ENCODE assay signal across 8 mouse cellular contexts in genomic region chr4:102087566-102088234, GRCm38 (mm10). TPM values are rescaled to one million over a fixed set of nuclear protein-coding genes. Genes with fewer than 3 reads are reported as not detected.
A peak's percentile ranks its signal among the peaks of the same experiment; 100 is the strongest.
DNase-seq lines count a peak whose midpoint lies in the region; ATAC-seq lines count a peak whose summit lies in the region.

No protein-coding gene starts in this region.

- H3K4me3 ChIP-seq in embryonic facial prominence, embryonic 15.5 days (replicated peaks), result peak overlapping the region; percentile 52
- peak overlapping the region; percentile 60 for H3K4me3 ChIP-seq in intestine, embryonic 14.5 days (ENCODE audit: low read depth, low read length)

- H3K36me3 ChIP-seq in embryonic facial prominence, embryonic 15.5 days, result no peaks in the 10 kb centered on the region
- H3K36me3 ChIP-seq in intestine, embryonic 14.5 days (ENCODE audit: control insufficient read depth, insufficient read depth, low read length), result no peaks in the 10 kb centered on the region

- WGBS in embryonic facial prominence, embryonic 15.5 days, result 1% methylated on average over 64 of the region's 64 CpGs
- 0% methylated on average over 57 of the region's 64 CpGs for WGBS in intestine, embryonic 14.5 days

- peak overlapping the region; percentile 35 for H3K9ac ChIP-seq in embryonic facial prominence, embryonic 15.5 days
- peak overlapping the region; percentile 47 for H3K9ac ChIP-seq in intestine, embryonic 14.5 days (ENCODE audit: low read length)

- H3K27ac ChIP-seq in embryonic facial prominence, embryonic 15.5 days (replicated peaks), result no peak overlapping the region
- no peak overlapping the region for H3K27ac ChIP-seq in intestine, embryonic 14.5 days (ENCODE audit: low read depth)

- DNase-seq in gastrocnemius, postnatal 10 days, result peak; percentile 10
- DNase-seq in gastrocnemius, postnatal 25 days, result no peak
- peak; percentile 24 for DNase-seq in adrenal gland, postnatal 25 days
- peak; percentile 78 for DNase-seq in intestine, embryonic 14.5 days (ENCODE audit: low spot score)
- DNase-seq in liver, result peak; percentile 5
- DNase-seq in retina, adult 2 months (ENCODE audit: low read depth, low spot score), result peak; percentile 44
- no peak for DNase-seq in spleen, postnatal 10 days (ENCODE audit: low spot score in 2 of 2)

- peak overlapping the region; percentile 96 for H3K4me2 ChIP-seq in embryonic facial prominence, embryonic 15.5 days (replicated peaks)
- H3K4me2 ChIP-seq in intestine, embryonic 14.5 days (ENCODE audit: low read length), result peak overlapping the region; percentile 99

- ATAC-seq in embryonic facial prominence, embryonic 15.5 days (ENCODE audit: insufficient number of reproducible peaks, low FRiP score, low TSS enrichment, low read depth), result peak; percentile 34
- ATAC-seq in intestine, embryonic 14.5 days (replicated peaks; ENCODE audit: low FRiP score, low TSS enrichment, low read depth), result peak; percentile 82

- H3K27me3 ChIP-seq in embryonic facial prominence, embryonic 15.5 days, result peaks cover 33% of the 10 kb centered on the region
- H3K27me3 ChIP-seq in intestine, embryonic 14.5 days (replicated peaks; ENCODE audit: control insufficient read depth, insufficient read depth, low read length), result peaks cover 31% of the 10 kb centered on the region

- H3K4me1 ChIP-seq in embryonic facial prominence, embryonic 15.5 days, result peaks cover 14% of the 10 kb centered on the region
- no peaks in the 10 kb centered on the region for H3K4me1 ChIP-seq in intestine, embryonic 14.5 days (replicated peaks; ENCODE audit: control insufficient read depth, insufficient read depth, low read length)

- no peaks in the 10 kb centered on the region for H3K9me3 ChIP-seq in embryonic facial prominence, embryonic 15.5 days (replicated peaks)
- no peaks in the 10 kb centered on the region for H3K9me3 ChIP-seq in intestine, embryonic 14.5 days (ENCODE audit: control insufficient read depth, low read length)

RNA-seq across cellular contexts. Expression of gene Pde4b, which starts 0.4 kb away (rescaled TPM):
- total RNA-seq in gastrocnemius, postnatal 10 days (2021), result 10 to 100 TPM; 44.7 to 61.4 TPM
- total RNA-seq in gastrocnemius, postnatal 25 days (2021), result 10 to 100 TPM; 37.4 to 45.2 TPM
- total RNA-seq in adrenal gland, postnatal 25 days (2021), result 3.7 and 4.7 TPM in 2 replicates
- 15.5 and 17.1 TPM in 2 replicates for polyA plus RNA-seq in embryonic facial prominence, embryonic 15.5 days (2015; fragmentation: Nextera tagmentation; extraction: Ambion mirVana)
- polyA plus RNA-seq in intestine, embryonic 14.5 days (2014; fragmentation: Nextera tagmentation; extraction: Ambion mirVana), result 14.6 and 19.8 TPM in 2 replicates

Comparison
In these comparisons a context has a peak if more than half of its experiments do, and no peak if none do; other contexts are left out.
1. DNase-seq: peak in gastrocnemius, postnatal 10 days (single experiment), adrenal gland, postnatal 25 days (single experiment), intestine, embryonic 14.5 days (single experiment), liver (single experiment) and retina, adult 2 months (single experiment); none in gastrocnemius, postnatal 25 days (single experiment) and spleen, postnatal 10 days (0 of 2).